Mouse (Mus musculus) left cerebral cortex, adult 2 months (tissue): ENCODE results near the gene Jmjd7. TPM values are rescaled to one million over a fixed set of nuclear protein-coding genes. Genes with fewer than 3 reads are reported as not detected.

ENCODE experiments used
- DNase-seq, 2 experiments: peaks; one replicate each; pipeline ENCODE4 v3.0.0; 2021 to 2022; ENCODE audit warnings: low spot score in 2 of 2, mixed read lengths in 1 of 2; ENCODE audit errors: extremely low spot score in 1 of 2
- H3K27ac ChIP-seq: fragments of 200-600 bp; 2 replicates; pipeline ENCODE4 v1.8.1; 2022
- H3K4me3 ChIP-seq: fragments of 200-600 bp; 2 replicates; pipeline ENCODE4 v1.8.1; 2022
- CTCF ChIP-seq: fragments of 200-600 bp; IDR thresholded peaks from 2 replicates; pipeline ENCODE4 v1.8.1; 2022; ENCODE audit warnings: antibody characterized with exemption, mild to moderate bottlenecking, moderate library complexity
- intact Hi-C: fragments of 180-260 bp; cut with DNase I; formaldehyde crosslinking; loops from one replicate; pipeline ENCODE4 v1.15.1; 2025
- microRNA-seq, 2 experiments: library from miRNA; unstranded; fragments of <30 nt; microRNA quantifications; one replicate each; pipeline ENCODE4 v1.2.0; 2021
- total RNA-seq, 2 experiments: library from RNA; stranded (reverse); gene quantifications; 2 replicates each; pipeline ENCODE4 v1.2.3; 2021

Jmjd7 gene
- total RNA-seq, 2 experiments from 2014 or later: 4.7 to 6.9 TPM

DNA sequence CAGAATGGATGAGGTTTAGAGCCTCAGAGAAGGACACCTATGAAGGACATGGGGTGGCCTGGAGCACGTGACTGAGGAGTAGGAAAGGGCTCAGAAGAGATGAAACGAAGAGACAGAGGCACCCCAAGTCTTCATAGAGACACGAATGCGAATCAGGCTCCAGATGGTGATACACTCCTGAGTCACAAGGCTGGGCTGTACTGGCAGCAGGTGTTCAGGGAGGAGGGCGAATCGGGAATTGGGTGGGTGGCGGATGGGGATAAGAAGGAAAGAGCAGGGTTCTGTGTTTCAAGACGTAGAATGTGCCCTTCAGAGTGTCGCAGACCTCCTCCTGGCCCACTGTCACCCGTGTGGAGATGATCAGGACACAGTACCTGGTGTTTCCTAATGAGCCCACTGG is 38.0 kb downstream of the Jmjd7 start:
- peak in 1 of 2 experiments; percentile 55 for DNase-seq
- intact Hi-C loops: no loop called here
- no peak overlapping the region; the same call in 1 of the 2 replicates for H3K27ac ChIP-seq
- H3K4me3 ChIP-seq: no peak overlapping the region
- TF ChIP-seq CTCF: no peak

DNA sequence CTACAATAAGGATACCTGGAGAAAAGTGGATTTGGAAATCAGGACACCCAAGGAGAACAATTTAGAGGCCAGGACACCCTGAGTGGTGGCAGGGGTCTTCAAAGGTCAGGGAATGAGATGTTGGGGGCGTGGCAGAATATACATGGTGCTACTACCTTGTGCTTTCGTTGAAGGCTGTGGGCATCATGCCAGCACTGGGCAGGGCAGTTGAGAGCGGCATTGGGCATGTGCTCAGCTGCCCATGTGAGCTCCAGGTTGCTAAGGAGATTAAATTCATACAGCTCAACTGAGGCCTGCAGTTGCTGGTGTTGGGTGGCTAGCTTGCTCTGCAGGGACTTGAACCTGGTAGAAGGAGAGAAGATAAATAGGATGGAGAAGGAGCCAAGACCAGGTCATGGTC is 38.9 kb downstream of the Jmjd7 start:
- Histone ChIP-seq H3K4me3 (no peak overlapping the region), H3K27ac (no peak overlapping the region)
- intact Hi-C loops: no loop called here
- DNase-seq: no peak
- no peak for TF ChIP-seq CTCF

DNA sequence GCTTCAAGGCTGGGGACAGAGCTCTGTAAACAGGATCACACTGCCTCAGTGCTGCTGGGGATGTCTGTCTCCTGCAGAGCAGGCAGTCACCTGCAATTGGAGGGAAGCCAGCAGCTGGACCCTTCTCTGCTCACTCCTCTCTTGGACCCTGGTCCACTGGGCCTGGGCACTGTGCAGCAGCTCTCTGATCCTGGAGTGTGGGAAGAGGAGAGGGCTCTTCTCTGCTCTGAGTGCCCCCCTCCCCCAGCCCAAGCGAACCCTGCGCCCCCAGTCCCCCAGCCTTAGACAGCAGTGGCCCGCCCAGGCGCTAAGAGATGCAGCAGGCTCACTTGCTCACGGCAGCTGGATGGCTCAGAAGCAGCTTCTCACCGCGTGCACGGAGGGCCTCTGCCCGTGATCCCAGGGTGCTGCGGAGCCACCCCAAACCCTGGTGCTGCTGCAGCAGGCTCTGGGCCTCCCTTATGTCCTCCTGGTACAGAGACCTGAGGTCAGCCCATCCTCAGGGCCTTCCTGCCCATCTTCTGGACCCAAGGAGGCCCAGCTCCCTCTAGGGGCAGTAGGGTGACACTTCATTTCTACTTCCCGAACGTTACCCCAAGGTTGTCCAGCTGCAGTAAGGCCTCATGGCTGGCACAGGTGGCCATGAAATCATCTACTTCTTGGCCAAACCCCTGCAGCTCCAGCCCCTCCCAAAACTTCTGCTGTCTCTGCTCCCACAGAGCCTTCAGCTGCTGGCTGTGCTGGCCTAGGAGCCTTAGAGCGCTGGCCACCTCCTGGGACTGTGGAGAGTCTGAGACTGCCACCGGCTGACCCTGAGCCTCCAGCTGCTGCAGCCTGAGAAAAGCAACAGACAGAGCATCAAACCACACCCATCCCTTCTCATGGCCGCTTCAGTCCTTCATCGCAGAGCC is 41.5 kb downstream of the Jmjd7 start:
- intact Hi-C loops: no loop called here
- peak overlapping the region; percentile 17 for H3K27ac ChIP-seq
- DNase-seq: no peak
- H3K4me3 ChIP-seq: no peak overlapping the region
- peak; percentile 68 for TF ChIP-seq CTCF

DNA sequence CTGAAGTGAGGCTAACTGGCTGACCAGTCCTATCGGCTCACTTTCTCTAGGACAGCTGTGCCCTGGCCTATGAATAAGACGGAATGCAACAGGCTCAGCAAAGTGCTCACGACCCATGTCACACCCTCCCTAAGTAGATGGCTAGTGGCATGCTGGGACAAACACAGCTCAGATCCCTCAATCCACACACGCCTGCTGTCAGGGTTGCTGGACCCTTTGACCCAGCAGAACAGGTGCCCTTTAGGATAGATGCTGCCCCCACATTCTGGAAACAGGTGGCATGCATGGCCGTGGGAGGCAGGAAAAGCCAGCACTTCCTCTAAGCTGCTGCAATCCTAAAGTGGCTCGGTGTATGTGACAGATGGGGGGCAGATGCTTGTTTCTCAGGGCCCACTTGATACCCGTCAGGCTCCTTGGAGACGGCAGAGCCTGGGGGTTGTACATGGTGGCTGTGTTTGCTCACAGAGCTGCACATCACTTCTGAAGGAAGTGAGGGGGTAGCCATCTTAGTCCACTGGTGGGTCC is 42.2 kb downstream of the Jmjd7 start:
- TF ChIP-seq CTCF: no peak
- intact Hi-C loops: no loop called here
- peak overlapping the region; percentile 69 for H3K27ac ChIP-seq
- DNase-seq: peak; percentile 52 to 59
- H3K4me3 ChIP-seq: no peak overlapping the region

DNA sequence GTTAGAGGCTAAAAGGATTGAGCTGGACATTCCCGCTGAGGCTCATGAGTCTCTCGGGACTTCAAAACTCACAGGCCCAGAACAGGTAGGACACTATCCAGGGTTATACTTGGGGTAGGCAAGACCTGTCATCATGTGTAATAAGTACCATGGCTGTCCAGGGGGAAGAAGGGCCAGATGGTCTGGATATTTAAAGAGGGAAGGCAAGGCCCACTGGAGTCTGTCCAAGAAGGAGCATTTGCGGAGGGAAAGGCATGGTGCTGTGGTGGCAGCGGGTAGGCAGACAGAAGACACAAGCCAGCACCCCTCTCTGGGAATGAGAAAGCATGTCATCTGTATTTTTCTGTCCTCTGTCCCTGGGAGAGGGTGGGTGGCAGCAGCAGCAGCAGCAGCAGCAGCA is 46.8 kb downstream of the Jmjd7 start:
- no peak for DNase-seq
- Histone ChIP-seq H3K27ac (no peak overlapping the region), H3K4me3 (no peak overlapping the region)
- no peak for TF ChIP-seq CTCF
- intact Hi-C loops: loop anchor here (5.0 kb wide), 1 partner anchor 102 kb away; the partner anchor contains the start of gene Mapkbp1

DNA sequence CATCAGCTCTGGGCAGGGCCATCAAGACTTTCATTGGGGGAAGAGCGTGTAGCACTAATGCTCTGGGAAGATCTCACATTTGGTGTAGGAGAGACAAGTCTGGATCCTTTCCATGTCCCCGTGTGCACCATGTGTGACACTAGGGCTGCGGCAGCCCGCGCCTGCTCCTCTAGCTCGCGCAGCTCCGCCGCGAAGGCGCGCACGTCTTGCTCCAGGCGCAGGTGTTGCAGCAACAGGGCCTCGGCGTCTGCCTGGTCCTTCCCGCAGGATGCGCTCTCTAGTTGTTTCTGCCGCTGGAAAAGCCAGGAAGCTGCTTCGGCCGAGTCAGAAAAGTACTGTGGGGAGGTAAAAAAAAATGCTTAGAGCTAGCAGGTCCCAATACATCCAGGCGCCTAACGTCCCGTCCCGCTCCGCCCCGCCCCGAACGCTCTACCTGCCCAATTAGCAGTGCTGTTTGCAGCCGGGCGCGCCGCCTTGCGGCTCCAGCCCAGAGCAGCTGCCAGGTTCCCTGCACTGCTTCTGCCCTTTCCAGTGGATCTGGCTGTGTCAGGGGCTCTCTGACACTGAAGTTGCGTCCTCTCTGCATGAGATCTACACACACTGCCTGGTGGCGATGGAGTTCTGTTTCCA is 48.9 kb downstream of the Jmjd7 start:
- Histone ChIP-seq H3K27ac (no peak overlapping the region), H3K4me3 (peak overlapping the region; percentile 43)
- TF ChIP-seq CTCF: peak; percentile 55
- intact Hi-C loops: no loop called here
- DNase-seq: peak; percentile 48 to 58

Small RNA genes within 50 kb of the gene (microRNA-seq; reads per million reads assigned to microRNA genes)
- 0.48 to 0.49 reads per million in 2 experiments for gene Mir7665

Other genes with a start within 250 kb of the Jmjd7 start
- gene Rpap1, start 239.9 kb upstream of the Jmjd7 start, total RNA-seq: 10 to 100 TPM; 18.6 to 19.5 TPM
- gene Tyro3, start 229.8 kb upstream of the Jmjd7 start, total RNA-seq: 100 to 1,000 TPM; 203 to 208 TPM
- 10 to 100 TPM; 71.8 to 77.0 TPM for gene Mga, start 130.3 kb upstream of the Jmjd7 start, total RNA-seq
- gene Mapkbp1, start 54.8 kb upstream of the Jmjd7 start, total RNA-seq: 10 to 100 TPM; 54.1 to 57.0 TPM
- gene Gm28042, start within 50 bp of the Jmjd7 start, total RNA-seq: 1 to 10 TPM in 1 of 2 experiments, under 1 TPM in 1; 0.97 to 1.3 TPM
- gene Pla2g4b, start 5.9 kb downstream of the Jmjd7 start, total RNA-seq: 1 to 10 TPM; 3.9 to 4.1 TPM
- gene Ehd4, start 127.1 kb downstream of the Jmjd7 start, total RNA-seq: 10 to 100 TPM; 12.1 to 15.0 TPM
- gene Pla2g4e, start 217.9 kb downstream of the Jmjd7 start, total RNA-seq: 10 to 100 TPM; 19.4 to 22.3 TPM